28 mouse cellular contexts compared by ENCODE assay signal in genomic region chr1:105819031-105819430, GRCm38 (mm10). TPM values are rescaled to one million over a fixed set of nuclear protein-coding genes. Genes with fewer than 3 reads are reported as not detected.
A peak's percentile ranks its signal among the peaks of the same experiment; 100 is the strongest.
DNase-seq lines count a peak whose midpoint lies in the region; ATAC-seq lines count a peak whose summit lies in the region.
"Had no signal": no experiment of that assay in that cellular context is flagged by ENCODE, and none has a peak within 500 bp of the region (broad histone marks: within the 10 kb centered on the region; RNA-seq: fewer than 3 reads in every experiment).

No protein-coding gene starts in this region.

- H3K4me2 ChIP-seq in kidney, embryonic 14.5 days (replicated peaks; ENCODE audit: low read depth, low read length), result no peak overlapping the region
- H3K4me2 ChIP-seq in embryonic facial prominence, embryonic 12.5 days (replicated peaks), result peak overlapping the region; percentile 11; the same call in 1 of the 2 replicates
- peak overlapping the region; percentile 28 for H3K4me2 ChIP-seq in embryonic facial prominence, embryonic 14.5 days (ENCODE audit: low read depth, low read length)
- no peak overlapping the region for H3K4me2 ChIP-seq in heart, embryonic 11.5 days
- H3K4me2 ChIP-seq: forebrain, embryonic 13.5 days; hindbrain, embryonic 12.5 days; liver, embryonic 15.5 days; lung, embryonic 15.5 days; midbrain, embryonic 11.5 days; neural tube, embryonic 12.5 days had no signal

- peaks cover 5% of the 10 kb centered on the region; the same call in 1 of the 2 replicates for H3K4me1 ChIP-seq in kidney, embryonic 14.5 days (ENCODE audit: control insufficient read depth, insufficient read depth, low read length)
- 0 out of 2 replicates have a peak, but pooled peaks cover 9% of the 10 kb centered on the region for H3K4me1 ChIP-seq in embryonic facial prominence, embryonic 12.5 days
- H3K4me1 ChIP-seq in embryonic facial prominence, embryonic 14.5 days (ENCODE audit: control insufficient read depth, insufficient read depth, low read length), result peaks cover 9% of the 10 kb centered on the region; the same call in 1 of the 2 replicates
- peaks cover 22% of the 10 kb centered on the region for H3K4me1 ChIP-seq in limb, embryonic 10.5 days
- H3K4me1 ChIP-seq in heart, embryonic 11.5 days (ENCODE audit: control insufficient read depth, insufficient read depth, low read length), result no peaks in the 10 kb centered on the region; the same call in 1 of the 2 replicates
- H3K4me1 ChIP-seq: forebrain, embryonic 13.5 days; liver, embryonic 15.5 days; neural tube, embryonic 12.5 days had no signal

- WGBS in kidney, embryonic 14.5 days, result 24% methylated on average over 6 of the region's 6 CpGs
- WGBS in embryonic facial prominence, embryonic 12.5 days, result 34% methylated on average over 6 of the region's 6 CpGs
- WGBS in embryonic facial prominence, embryonic 14.5 days, result 21% methylated on average over 6 of the region's 6 CpGs
- 55% methylated on average over 6 of the region's 6 CpGs for WGBS in limb, embryonic 10.5 days
- 59% methylated on average over 6 of the region's 6 CpGs for WGBS in heart, embryonic 11.5 days (ENCODE audit: insufficient replicate concordance)

- H3K4me3 ChIP-seq in kidney, embryonic 14.5 days (ENCODE audit: low read length), result no peak overlapping the region
- no peak overlapping the region for H3K4me3 ChIP-seq in embryonic facial prominence, embryonic 12.5 days
- H3K4me3 ChIP-seq in embryonic facial prominence, embryonic 14.5 days (ENCODE audit: low read depth, low read length), result no peak overlapping the region
- H3K4me3 ChIP-seq in limb, embryonic 10.5 days, result no peak overlapping the region
- H3K4me3 ChIP-seq in heart, embryonic 11.5 days (ENCODE audit: low read depth, low read length), result no peak overlapping the region
- H3K4me3 ChIP-seq: forebrain, embryonic 13.5 days; heart, embryonic 10.5 days; hindbrain, embryonic 12.5 days; layer of hippocampus, adult 2 months; left cerebral cortex, adult 2 months; liver, embryonic 15.5 days; lung, embryonic 15.5 days; neural tube, embryonic 12.5 days had no signal

- no peak overlapping the region for H3K9ac ChIP-seq in kidney, embryonic 14.5 days (ENCODE audit: low read depth, low read length)
- H3K9ac ChIP-seq in embryonic facial prominence, embryonic 12.5 days, result no peak overlapping the region
- no peak overlapping the region for H3K9ac ChIP-seq in embryonic facial prominence, embryonic 14.5 days (ENCODE audit: low read depth, low read length)
- H3K9ac ChIP-seq in heart, embryonic 11.5 days (ENCODE audit: low read depth, low read length), result no peak overlapping the region
- H3K9ac ChIP-seq: forebrain, embryonic 13.5 days; hindbrain, embryonic 12.5 days; liver, embryonic 15.5 days; lung, embryonic 15.5 days; neural tube, embryonic 12.5 days had no signal

- H3K27me3 ChIP-seq in kidney, embryonic 14.5 days (ENCODE audit: control insufficient read depth, insufficient read depth, low read length), result no peaks in the 10 kb centered on the region
- no peaks in the 10 kb centered on the region for H3K27me3 ChIP-seq in embryonic facial prominence, embryonic 12.5 days
- no peaks in the 10 kb centered on the region for H3K27me3 ChIP-seq in embryonic facial prominence, embryonic 14.5 days (replicated peaks; ENCODE audit: control insufficient read depth, insufficient read depth, low read length)
- H3K27me3 ChIP-seq in limb, embryonic 10.5 days (ENCODE audit: low read depth, poor library complexity, severe bottlenecking), result no peaks in the 10 kb centered on the region
- no peaks in the 10 kb centered on the region for H3K27me3 ChIP-seq in heart, embryonic 11.5 days (ENCODE audit: control insufficient read depth, insufficient read depth, low read length)
- H3K27me3 ChIP-seq: forebrain, embryonic 13.5 days; hindbrain, embryonic 12.5 days; liver, embryonic 15.5 days; lung, embryonic 15.5 days; neural tube, embryonic 12.5 days had no signal

- H3K9me3 ChIP-seq in kidney, embryonic 14.5 days (ENCODE audit: control insufficient read depth, low read length), result no peaks in the 10 kb centered on the region
- H3K9me3 ChIP-seq in embryonic facial prominence, embryonic 12.5 days, result no peaks in the 10 kb centered on the region
- H3K9me3 ChIP-seq in embryonic facial prominence, embryonic 14.5 days (ENCODE audit: control insufficient read depth, low read length), result no peaks in the 10 kb centered on the region
- no peaks in the 10 kb centered on the region for H3K9me3 ChIP-seq in limb, embryonic 10.5 days (replicated peaks)
- H3K9me3 ChIP-seq in heart, embryonic 11.5 days (replicated peaks; ENCODE audit: control insufficient read depth, low read length), result no peaks in the 10 kb centered on the region
- H3K9me3 ChIP-seq: forebrain, embryonic 13.5 days; heart, embryonic 10.5 days; hindbrain, embryonic 12.5 days; liver, embryonic 15.5 days; lung, embryonic 15.5 days; neural tube, embryonic 12.5 days had no signal

- no peak for DNase-seq in kidney, adult 18-20 months
- DNase-seq in embryonic facial prominence, embryonic 14.5 days (ENCODE audit: low spot score), result peak; percentile 28
- DNase-seq in limb, embryonic 10.5 days (ENCODE audit: low spot score), result no peak
- no peak for DNase-seq in urinary bladder, postnatal 4 days (ENCODE audit: low spot score in 2 of 2)
- no peak for DNase-seq in urinary bladder, adult 2 months (ENCODE audit: low spot score)
- DNase-seq: adrenal gland, postnatal 14 days; cerebellum, adult 11 months; cerebellum, adult 9-11 months; gastrocnemius, postnatal 14 days; heart, postnatal 36 days; kidney, adult 8-10 months; kidney, postnatal 25 days; right cerebral cortex, postnatal 4 days had no signal

- ATAC-seq in kidney, embryonic 14.5 days (ENCODE audit: low FRiP score, low TSS enrichment), result 0 out of 2 replicates have a peak, but pooled peaks have one; percentile 13
- no peak for ATAC-seq in embryonic facial prominence, embryonic 12.5 days (ENCODE audit: insufficient number of reproducible peaks, insufficient read depth, low FRiP score, low TSS enrichment)
- peak; percentile 42 for ATAC-seq in embryonic facial prominence, embryonic 14.5 days (ENCODE audit: low read depth)
- ATAC-seq in heart, embryonic 11.5 days (replicated peaks; ENCODE audit: insufficient number of reproducible peaks, low FRiP score, low TSS enrichment), result no peak
- ATAC-seq: CD4-positive, CD25-positive, alpha-beta regulatory T cell, adult 4 months; forebrain, embryonic 13.5 days; hindbrain, postnatal 0 days; midbrain, embryonic 16.5 days had no signal

- no peak overlapping the region for H3K27ac ChIP-seq in kidney, embryonic 14.5 days (ENCODE audit: low read depth, low read length)
- no peak overlapping the region for H3K27ac ChIP-seq in embryonic facial prominence, embryonic 12.5 days
- no peak overlapping the region for H3K27ac ChIP-seq in embryonic facial prominence, embryonic 14.5 days (replicated peaks; ENCODE audit: low read depth, low read length)
- peak overlapping the region; percentile 64; the same call in 1 of the 2 replicates for H3K27ac ChIP-seq in limb, embryonic 10.5 days
- no peak overlapping the region for H3K27ac ChIP-seq in heart, embryonic 11.5 days (ENCODE audit: low read depth, low read length)
- H3K27ac ChIP-seq: forebrain, embryonic 13.5 days; heart, embryonic 10.5 days; hindbrain, embryonic 12.5 days; hindbrain, postnatal 0 days; layer of hippocampus, adult 2 months; left cerebral cortex, adult 2 months; liver, embryonic 15.5 days; neural tube, embryonic 12.5 days had no signal

- no peaks in the 10 kb centered on the region for H3K36me3 ChIP-seq in kidney, embryonic 14.5 days (ENCODE audit: control insufficient read depth, insufficient read depth, low read length)
- no peaks in the 10 kb centered on the region for H3K36me3 ChIP-seq in embryonic facial prominence, embryonic 12.5 days
- no peaks in the 10 kb centered on the region for H3K36me3 ChIP-seq in embryonic facial prominence, embryonic 14.5 days (ENCODE audit: control insufficient read depth, insufficient read depth, low read length)
- H3K36me3 ChIP-seq in limb, embryonic 10.5 days, result no peaks in the 10 kb centered on the region
- no peaks in the 10 kb centered on the region for H3K36me3 ChIP-seq in heart, embryonic 11.5 days (ENCODE audit: control insufficient read depth, insufficient read depth, low read length)
- H3K36me3 ChIP-seq: heart, embryonic 10.5 days; hindbrain, embryonic 12.5 days; liver, embryonic 15.5 days; lung, embryonic 15.5 days; neural tube, embryonic 12.5 days had no signal

RNA-seq across cellular contexts. Expression of gene Tnfrsf11a, which starts 38.5 kb away (rescaled TPM):
- polyA plus RNA-seq in kidney, embryonic 14.5 days (2014; fragmentation: Nextera tagmentation; extraction: Ambion mirVana), result 0.88 and 1.4 TPM in 2 replicates
- polyA plus RNA-seq in embryonic facial prominence, embryonic 12.5 days (2016; fragmentation: Nextera tagmentation; extraction: Ambion mirVana), result 0.84 and 0.90 TPM in 2 replicates
- 1.7 and 1.8 TPM in 2 replicates for polyA plus RNA-seq in embryonic facial prominence, embryonic 14.5 days (2014; fragmentation: Nextera tagmentation; extraction: Ambion mirVana)
- 0.11 and 0.31 TPM in 2 replicates for polyA plus RNA-seq in limb, embryonic 10.5 days (2016; fragmentation: Nextera tagmentation; extraction: Ambion mirVana)
- polyA plus RNA-seq in heart, embryonic 11.5 days (2014; fragmentation: Nextera tagmentation; extraction: Ambion mirVana), result 0.08 and 0.16 TPM in 2 replicates
- 15.0 and 22.7 TPM in 2 replicates for polyA plus RNA-seq in urinary bladder, adult 2 months (2012; rRNA removed)

Comparison
In these comparisons a context has a peak if more than half of its experiments do, and no peak if none do; other contexts are left out.
1. ATAC-seq: peak in kidney, embryonic 14.5 days (single experiment) and embryonic facial prominence, embryonic 14.5 days (single experiment); none in embryonic facial prominence, embryonic 12.5 days (single experiment) and heart, embryonic 11.5 days (single experiment).
2. H3K4me2 ChIP-seq: peak in embryonic facial prominence, embryonic 12.5 days (single experiment) and embryonic facial prominence, embryonic 14.5 days (single experiment); none in kidney, embryonic 14.5 days (single experiment) and heart, embryonic 11.5 days (single experiment).